Mouse (Mus musculus) megakaryocyte progenitor cell, adult 5-6 weeks (primary cell): ENCODE results near the gene Cntnap1. TPM values are rescaled to one million over a fixed set of nuclear protein-coding genes. Genes with fewer than 3 reads are reported as not detected.

ENCODE experiments used
- ATAC-seq: replicated peaks from 2 replicates; pipeline ENCODE4 v1.8.0; 2016; ENCODE audit warnings: mild to moderate bottlenecking, moderate TSS enrichment, inconsistent platforms; ENCODE audit not compliant: poor library complexity
- total RNA-seq, 2 experiments: library from RNA; stranded (forward) in 1 of 2; stranded (reverse) in 1 of 2; fragments of 157-497, 149-512 nt in 1 of 2; fragments of 200-1000 nt in 1 of 2; gene quantifications; 2 replicates each; pipeline versions ENCODE4 v1.2.3 to v1.2.4; 2015 to 2017

Cntnap1 gene
- total RNA-seq, 2 experiments from 2014 or later: 0.77 to 0.87 TPM

DNA sequence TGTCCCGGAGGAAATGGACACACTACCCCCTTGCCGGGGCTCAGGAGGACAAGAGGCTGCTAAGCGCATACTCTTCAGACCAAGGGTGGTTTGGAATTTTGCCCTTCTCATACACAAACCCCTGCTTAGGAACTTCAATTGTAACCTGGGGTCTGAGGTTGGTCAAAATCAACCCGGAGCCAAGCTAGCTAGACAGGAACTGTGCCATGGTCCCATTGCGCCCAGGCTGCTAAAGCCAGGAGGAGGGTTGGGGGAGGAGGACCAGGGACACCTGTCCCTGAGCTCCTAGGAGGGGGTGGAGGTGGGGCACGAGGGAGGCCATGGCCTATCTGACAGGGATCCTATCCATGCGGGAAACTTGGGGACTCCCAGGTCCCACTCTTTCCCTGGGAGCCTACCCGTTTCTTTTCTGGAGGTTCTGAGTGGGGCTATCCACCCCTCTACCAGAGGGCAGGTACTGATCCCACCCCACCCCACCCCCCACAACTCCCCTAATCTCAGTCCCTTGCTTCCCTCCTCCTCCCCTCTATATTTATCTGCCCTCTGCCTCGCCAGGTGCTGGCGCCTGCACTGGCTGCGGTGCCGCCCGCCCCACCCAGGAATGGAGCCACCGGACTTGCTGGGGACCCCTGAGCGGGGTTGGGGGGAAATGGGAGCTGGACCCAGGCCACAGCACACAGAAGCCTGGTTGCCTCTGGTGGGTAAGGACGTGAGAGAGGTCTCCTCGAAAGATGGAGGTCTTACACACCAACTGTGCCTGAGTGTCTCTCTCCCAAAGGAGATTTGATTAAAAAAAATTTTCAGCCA lies 819 bp upstream of the Cntnap1 start:
- ATAC-seq: no peak

GRCm38 (mm10) chr11:101170811-101171610 lies 688 bp downstream of the Cntnap1 start, which contains the start of gene Plekhh3:
Gene Plekhh3 (minus strand): TSS chr11:101171351.
- peak; percentile 74 for ATAC-seq

DNA sequence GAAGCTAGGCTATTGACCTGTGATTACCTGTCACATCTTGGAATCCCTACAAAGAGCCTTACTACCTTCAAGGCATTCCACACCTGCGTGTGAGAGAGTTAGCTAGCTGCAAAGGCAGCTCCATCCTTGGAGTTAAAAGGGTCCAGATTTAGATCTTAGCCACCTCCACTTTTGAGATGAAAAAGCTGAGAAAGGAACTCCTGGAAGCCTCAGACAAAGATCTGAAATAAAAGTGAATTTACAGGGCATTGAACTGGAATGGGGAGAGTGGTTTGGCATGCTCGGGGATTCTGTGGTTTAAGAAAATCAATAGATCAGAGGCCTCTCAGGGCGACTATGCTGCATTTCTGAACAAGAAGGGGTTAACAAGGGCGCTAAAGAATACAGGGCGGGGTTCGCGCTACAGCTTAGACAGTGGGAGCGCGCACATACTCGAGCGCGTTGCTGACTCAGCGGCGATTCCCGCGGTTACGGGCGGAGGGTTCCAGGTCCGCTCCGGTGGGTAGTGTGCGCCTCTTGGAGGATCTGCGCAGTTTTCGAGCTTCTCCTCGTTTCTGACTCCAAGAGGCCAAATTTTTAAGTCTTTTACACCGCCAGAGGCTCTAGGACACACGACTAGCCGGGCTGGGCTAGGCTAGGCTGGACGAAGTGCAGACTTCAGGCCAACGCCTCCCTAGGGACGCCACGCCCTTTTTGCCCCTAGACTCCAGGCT lies 1.6 kb downstream of the Cntnap1 start:
- ATAC-seq: 0 out of 2 replicates have a peak, but pooled peaks have one; percentile 7

DNA sequence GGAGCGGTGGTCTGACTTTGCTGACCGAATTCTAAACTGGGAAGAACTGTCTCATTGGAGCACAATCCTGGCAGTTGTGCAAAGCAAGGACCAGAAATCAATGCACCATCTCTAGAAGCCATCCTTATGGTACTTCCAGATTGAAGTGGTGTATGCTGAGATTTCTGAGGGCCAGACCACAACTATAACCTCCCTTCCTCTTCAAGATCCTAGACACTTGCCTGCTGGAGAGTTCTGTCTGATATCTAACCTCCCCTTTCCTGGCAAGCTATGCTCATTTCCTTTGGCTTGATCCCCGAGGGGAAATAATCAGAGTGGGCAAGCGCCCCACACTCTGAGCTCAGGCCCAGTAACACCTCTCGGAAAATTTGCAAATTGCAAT lies 2.1 kb downstream of the Cntnap1 start:
- no peak for ATAC-seq

DNA sequence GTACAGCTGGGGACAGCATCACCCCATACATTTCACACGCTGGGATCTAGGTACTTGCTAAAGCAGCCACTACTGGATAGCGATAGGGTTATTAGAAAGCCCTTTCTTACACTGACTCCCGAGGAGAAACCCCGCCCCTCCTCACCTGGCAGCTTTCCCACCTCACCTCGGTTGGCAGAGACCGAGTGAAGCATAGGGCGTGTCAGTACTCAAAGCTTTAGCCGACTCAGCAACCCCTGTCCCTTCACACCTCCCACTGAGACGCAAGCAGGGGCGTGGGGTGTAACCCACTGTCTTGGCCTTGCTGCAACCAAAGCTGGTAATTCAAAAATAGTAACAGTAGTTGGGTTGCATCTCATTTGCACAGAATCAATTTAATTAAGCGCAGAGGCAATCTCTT lies 2.8 kb downstream of the Cntnap1 start:
- ATAC-seq: no peak

DNA sequence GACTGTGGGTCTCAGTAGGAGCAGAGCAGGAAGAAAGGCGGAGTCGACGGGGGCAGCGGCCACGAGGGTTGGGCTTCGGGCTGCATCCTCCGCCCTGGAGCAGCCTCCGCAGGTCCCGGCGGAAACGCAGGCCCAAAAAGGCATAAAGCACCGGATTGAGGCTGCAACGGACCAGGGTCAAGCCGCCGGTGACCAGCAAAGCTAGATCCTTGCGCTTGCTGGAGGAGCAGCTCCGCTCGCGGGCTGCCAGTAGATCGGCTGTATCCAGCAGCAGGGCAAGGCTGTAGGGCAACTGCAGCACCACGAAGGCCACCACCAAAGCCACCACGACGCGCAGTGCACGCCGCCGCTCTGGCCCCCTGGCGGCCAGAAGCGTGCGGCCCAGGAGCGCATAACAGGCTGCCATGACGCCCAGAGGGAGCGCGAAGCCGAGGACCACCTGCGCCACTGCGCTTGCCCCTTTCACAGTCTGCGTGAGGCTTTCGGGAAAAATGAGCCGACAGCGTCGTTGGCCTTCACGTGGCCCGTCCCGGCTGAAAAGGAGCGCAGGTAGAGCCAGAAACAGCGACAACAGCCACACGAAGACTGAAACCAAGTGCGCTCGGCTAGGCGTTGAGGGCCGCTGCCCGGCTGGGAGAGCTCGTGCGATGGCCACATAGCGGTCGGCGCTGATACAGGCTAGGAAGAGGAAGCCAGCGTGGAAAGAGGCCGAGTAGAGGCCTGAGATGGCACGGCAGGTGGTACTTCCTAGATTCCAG lies 3.5 kb downstream of the Cntnap1 start:
- ATAC-seq: peak; percentile 58

GRCm38 (mm10) chr11:101174389-101174745 lies 4.0 kb downstream of the Cntnap1 start:
- no peak for ATAC-seq

DNA sequence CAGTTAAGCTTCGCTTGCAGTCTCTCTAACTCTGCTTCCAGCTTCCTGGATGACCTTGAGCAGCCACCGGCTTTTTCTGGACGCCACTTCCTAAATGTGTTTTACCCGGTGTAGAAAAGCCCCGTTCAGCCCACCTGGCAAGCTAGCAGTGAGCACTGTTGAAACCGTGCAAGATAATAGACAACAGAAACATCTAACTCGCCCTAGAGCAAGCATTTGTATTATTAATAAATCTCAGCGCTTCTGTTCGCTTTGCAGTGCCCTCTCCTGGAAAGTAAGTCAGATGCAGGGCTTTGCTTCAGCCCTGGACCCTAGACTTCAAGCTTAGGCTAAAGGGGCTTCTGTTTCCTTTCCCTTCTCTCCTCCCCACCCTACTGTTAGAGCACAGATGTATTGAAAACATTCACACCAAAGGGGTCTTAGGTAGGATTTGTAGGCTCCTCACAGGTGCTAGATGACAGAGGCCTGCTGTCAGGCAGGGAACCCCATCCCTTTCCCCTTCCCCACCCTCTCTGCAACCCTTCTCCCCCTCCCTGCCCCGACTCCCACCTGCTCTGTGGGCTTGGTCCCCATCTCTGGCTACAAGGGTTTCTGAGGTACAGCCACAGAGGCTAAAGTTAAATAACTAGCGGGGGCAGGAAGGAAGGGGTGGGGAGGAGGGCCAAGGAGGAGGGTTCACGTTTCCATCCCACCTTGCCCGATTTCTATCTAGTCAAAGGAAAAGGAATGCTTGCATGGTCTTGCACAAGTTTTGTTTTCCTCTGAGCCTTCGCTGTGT lies 4.7 kb downstream of the Cntnap1 start, which contains the start of gene Ccr10:
Ccr10 (minus strand) TSS at position 593 of the 778 bp plus-strand sequence.
- ATAC-seq: no peak

DNA sequence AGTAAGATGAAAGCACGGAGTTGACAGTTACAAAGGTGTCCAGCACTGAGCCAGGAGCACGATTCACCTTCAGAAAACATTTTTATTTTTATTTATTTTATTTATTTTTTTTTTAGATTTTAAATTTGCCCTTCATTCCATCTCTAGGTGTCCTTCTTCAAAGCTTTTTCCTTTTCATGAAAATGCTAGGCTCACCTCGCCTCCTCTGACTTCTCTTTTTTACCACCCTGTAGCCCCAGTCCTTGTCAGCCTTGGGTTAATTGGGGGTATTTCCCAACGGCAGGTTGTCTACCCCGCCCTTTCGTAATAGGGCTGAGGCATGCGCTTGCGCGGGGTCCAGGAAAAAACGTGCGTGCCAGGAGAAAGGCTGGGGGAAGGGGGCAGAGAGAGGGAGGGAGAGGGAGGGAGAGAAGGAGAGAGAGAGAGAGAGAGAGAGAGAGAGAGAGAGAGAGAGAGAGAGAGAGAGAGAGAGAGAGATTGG lies 5.4 kb downstream of the Cntnap1 start:
- ATAC-seq: no peak; the same call in 1 of the 2 replicates

GRCm38 (mm10) chr11:101176117-101176691 lies 5.9 kb downstream of the Cntnap1 start:
- no peak for ATAC-seq

GRCm38 (mm10) chr11:101176933-101177773 lies 6.8 kb downstream of the Cntnap1 start:
- ATAC-seq: peak; percentile 38; the same call in 1 of the 2 replicates

GRCm38 (mm10) chr11:101178061-101179058 lies 8.0 kb downstream of the Cntnap1 start:
- no peak for ATAC-seq

GRCm38 (mm10) chr11:101179306-101179705 lies 9.0 kb downstream of the Cntnap1 start:
- ATAC-seq: no peak

GRCm38 (mm10) chr11:101180261-101180660 lies 9.9 kb downstream of the Cntnap1 start:
- ATAC-seq: no peak

DNA sequence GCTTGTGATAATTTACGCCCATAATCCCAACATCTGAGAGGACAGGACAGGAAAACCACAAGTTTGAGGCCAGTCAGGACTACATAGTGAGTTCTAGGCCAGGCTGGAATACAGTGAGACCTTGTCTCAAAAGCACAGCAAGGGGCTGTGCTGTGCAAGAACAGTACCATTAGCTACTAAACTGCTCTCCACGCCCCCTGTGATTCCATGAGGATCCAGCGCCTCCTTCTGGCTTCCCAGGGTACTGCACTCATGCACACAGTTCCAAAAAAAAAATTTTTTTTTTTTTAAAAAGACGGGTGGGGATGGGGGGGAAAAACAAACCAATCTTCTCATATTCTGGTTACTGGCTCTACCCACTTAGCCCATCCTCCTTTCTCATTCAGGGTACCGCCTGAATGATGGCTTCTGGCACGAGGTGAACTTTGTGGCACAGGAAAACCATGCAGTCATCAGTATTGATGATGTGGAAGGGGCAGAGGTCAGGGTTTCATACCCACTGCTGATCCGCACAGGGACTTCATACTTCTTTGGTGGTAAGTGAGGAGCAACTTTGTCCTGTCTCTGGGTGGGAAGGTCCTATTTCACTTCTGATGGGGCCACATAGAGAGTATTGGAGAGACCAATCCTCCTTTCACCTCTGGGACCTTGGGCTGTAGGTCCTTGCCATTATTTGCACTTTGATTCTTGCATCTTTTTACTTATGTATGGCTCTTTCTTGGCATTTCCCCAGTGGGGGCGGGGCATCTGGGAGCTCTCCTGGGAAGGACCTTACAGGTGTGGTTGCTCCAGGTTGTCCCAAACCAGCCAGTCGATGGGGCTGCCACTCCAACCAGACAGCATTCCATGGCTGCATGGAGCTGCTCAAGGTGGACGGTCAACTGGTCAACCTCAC lies 10.8 kb downstream of the Cntnap1 start:
- peak; percentile 71 for ATAC-seq

DNA sequence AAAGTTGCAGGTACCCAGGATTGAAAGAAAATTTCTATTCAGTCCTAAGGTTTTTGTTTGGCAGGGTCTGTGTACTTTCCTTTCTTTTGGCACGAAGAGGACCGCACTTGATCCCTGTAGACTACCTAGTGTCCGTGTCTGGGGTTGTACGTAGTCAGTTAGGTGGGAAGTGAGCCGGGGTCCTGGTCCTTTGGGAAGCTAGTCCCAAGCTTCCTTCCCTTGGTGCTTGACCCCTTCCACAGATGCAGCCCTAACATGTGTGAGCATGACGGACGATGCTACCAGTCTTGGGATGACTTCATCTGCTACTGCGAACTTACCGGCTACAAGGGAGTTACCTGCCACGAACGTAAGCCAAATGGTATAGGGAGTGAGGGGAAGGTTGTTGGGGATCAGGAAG lies 11.6 kb downstream of the Cntnap1 start:
- no peak for ATAC-seq
